Mouse (Mus musculus): ENCODE results near the gene Ntm. TPM values are rescaled to one million over a fixed set of nuclear protein-coding genes. Genes with fewer than 3 reads are reported as not detected.

Ntm gene
- total and polyA plus RNA-seq, 3 experiments: not detected

DNA sequence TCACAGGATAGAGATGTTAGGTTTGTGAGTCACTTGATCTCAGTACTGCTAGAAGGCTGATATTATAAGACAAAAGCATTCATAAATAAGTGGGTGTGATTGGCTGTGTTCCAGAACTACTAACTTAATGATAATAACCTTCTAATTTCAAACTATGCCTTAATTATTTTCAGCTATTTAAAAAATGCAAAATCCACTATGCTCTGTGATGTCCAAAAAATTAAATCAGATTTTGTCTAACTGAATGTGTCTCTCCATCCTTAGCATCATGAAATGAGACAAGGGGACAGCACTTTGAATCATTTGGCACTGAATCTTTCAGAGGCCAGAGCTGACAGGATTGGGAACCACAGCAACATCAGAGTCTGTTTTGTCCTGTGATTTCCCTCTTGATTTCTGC, 875.8 kb downstream of the Ntm start:
- Histone ChIP-seq H3K4me3 (ENCODE audit: control insufficient read depth in 1 of 2, insufficient read depth in 1 of 2, low read depth in 2 of 2, low read length in 2 of 2) (no peak overlapping the region), H3K79me2 (ENCODE audit: control insufficient read depth, insufficient read depth, low read length, poor library complexity) (no peaks in the 10 kb centered on the region), H3K27me3 (ENCODE audit: control insufficient read depth in 1 of 2, insufficient read depth in 2 of 2, low read length in 2 of 2) (no peaks in the 10 kb centered on the region), H3K4me1 (ENCODE audit: control insufficient read depth in 1 of 2, insufficient read depth in 2 of 2, low read length in 2 of 2) (no peaks in the 10 kb centered on the region), H3K36me3 (ENCODE audit: control insufficient read depth in 1 of 2, insufficient read depth in 2 of 2, low read length in 2 of 2) (no peaks in the 10 kb centered on the region), H3K9me3 (replicated peaks; ENCODE audit: insufficient read depth, low read length) (no peaks in the 10 kb centered on the region), H3K9ac (ENCODE audit: control insufficient read depth, low read depth, low read length, poor library complexity, severe bottlenecking) (no peak overlapping the region), H3K27ac (ENCODE audit: control insufficient read depth, low read depth, low read length) (no peak overlapping the region)
- TF ChIP-seq USF1 (IDR thresholded peaks at IDR 0.05; ENCODE audit: low read depth, low read length): no peak
- no peak for TF ChIP-seq GABPA (IDR thresholded peaks at IDR 0.05; ENCODE audit: low read depth, low read length)
- no peak for TF ChIP-seq TAL1 (IDR thresholded peaks at IDR 0.05; ENCODE audit: low read length)
- TF ChIP-seq RCOR1 (IDR thresholded peaks at IDR 0.05; ENCODE audit: low read depth, low read length): no peak
- no peak for TF ChIP-seq SIN3A (IDR thresholded peaks at IDR 0.05; ENCODE audit: low read length)
- TF ChIP-seq E2F4 (IDR thresholded peaks at IDR 0.05; ENCODE audit: borderline replicate concordance, low read depth, low read length): no peak
- TF ChIP-seq MEF2A (IDR thresholded peaks at IDR 0.05; ENCODE audit: extremely low read depth, insufficient replicate concordance, low read depth, low read length, poor library complexity, severe bottlenecking): no peak
- no peak for TF ChIP-seq MXI1 (IDR thresholded peaks at IDR 0.05; ENCODE audit: low read depth, low read length)
- no peak for TF ChIP-seq MAFK (IDR thresholded peaks at IDR 0.05; ENCODE audit: borderline replicate concordance, low read depth, low read length)
- TF ChIP-seq BHLHE40 (IDR thresholded peaks at IDR 0.05; ENCODE audit: borderline replicate concordance, low read depth, low read length): no peak
- no peak for TF ChIP-seq GATA1 (IDR thresholded peaks at IDR 0.05; ENCODE audit: low read depth, low read length)
- no peak for TF ChIP-seq TBP (IDR thresholded peaks at IDR 0.05; ENCODE audit: low read depth, low read length)
- no peak for TF ChIP-seq MAZ (IDR thresholded peaks at IDR 0.05; ENCODE audit: low read depth, low read length)
- TF ChIP-seq ZC3H11A (IDR thresholded peaks at IDR 0.05; ENCODE audit: low read depth, low read length): no peak
- TF ChIP-seq ELF1 (IDR thresholded peaks at IDR 0.05; ENCODE audit: low read depth, low read length): no peak
- no peak for TF ChIP-seq CHD1 (IDR thresholded peaks at IDR 0.05; ENCODE audit: low read depth, low read length)
- no peak for TF ChIP-seq CHD2 (IDR thresholded peaks at IDR 0.05; ENCODE audit: low read length)
- DNase-seq (ENCODE audit: low read depth, low spot score): no peak

GRCm38 (mm10) chr9:29075924-29076577, 886.9 kb downstream of the Ntm start:
- no peak overlapping the region for H3K9ac ChIP-seq (ENCODE audit: control insufficient read depth, low read depth, low read length, poor library complexity, severe bottlenecking)
- no peaks in the 10 kb centered on the region for H3K79me2 ChIP-seq (ENCODE audit: control insufficient read depth, insufficient read depth, low read length, poor library complexity)
- DNase-seq (ENCODE audit: low read depth, low spot score): no peak
- no peak overlapping the region for H3K27ac ChIP-seq (ENCODE audit: control insufficient read depth, low read depth, low read length)
- H3K9me3 ChIP-seq (replicated peaks; ENCODE audit: insufficient read depth, low read length): no peaks in the 10 kb centered on the region
- TF ChIP-seq MXI1 (IDR thresholded peaks at IDR 0.05; ENCODE audit: low read depth, low read length): no peak
- TF ChIP-seq TCF12 (IDR thresholded peaks at IDR 0.05; ENCODE audit: low read depth, low read length): no peak
- no peak for TF ChIP-seq MAFK (IDR thresholded peaks at IDR 0.05; ENCODE audit: borderline replicate concordance, low read depth, low read length)
- TF ChIP-seq ZC3H11A (IDR thresholded peaks at IDR 0.05; ENCODE audit: low read depth, low read length): no peak
- TF ChIP-seq CHD2 (IDR thresholded peaks at IDR 0.05; ENCODE audit: low read length): no peak
- no peak for TF ChIP-seq USF1 (IDR thresholded peaks at IDR 0.05; ENCODE audit: low read depth, low read length)
- no peak for TF ChIP-seq POLR2AphosphoS2 (IDR thresholded peaks at IDR 0.05; ENCODE audit: low read length)
- TF ChIP-seq ETS1 (IDR thresholded peaks at IDR 0.05; ENCODE audit: low read depth, low read length): no peak
- TF ChIP-seq KAT2A (conservative IDR thresholded peaks at IDR 0.05; ENCODE audit: low read depth, low read length): no peak
- TF ChIP-seq ZMIZ1 (IDR thresholded peaks at IDR 0.05; ENCODE audit: low read depth, low read length): no peak
- no peak for TF ChIP-seq SMC3 (IDR thresholded peaks at IDR 0.05; ENCODE audit: low read depth, low read length)
- no peaks in the 10 kb centered on the region for H3K4me1 ChIP-seq (ENCODE audit: control insufficient read depth in 1 of 2, insufficient read depth in 2 of 2, low read length in 2 of 2)
- H3K4me3 ChIP-seq (ENCODE audit: control insufficient read depth in 1 of 2, insufficient read depth in 1 of 2, low read depth in 2 of 2, low read length in 2 of 2): no peak overlapping the region
- H3K27me3 ChIP-seq (ENCODE audit: control insufficient read depth in 1 of 2, insufficient read depth in 2 of 2, low read length in 2 of 2): no peaks in the 10 kb centered on the region
- no peaks in the 10 kb centered on the region for H3K36me3 ChIP-seq (ENCODE audit: control insufficient read depth in 1 of 2, insufficient read depth in 2 of 2, low read length in 2 of 2)

All from MEL (cell line).